ENCODE assay signal across 23 mouse cellular contexts in the genomic region with DNA sequence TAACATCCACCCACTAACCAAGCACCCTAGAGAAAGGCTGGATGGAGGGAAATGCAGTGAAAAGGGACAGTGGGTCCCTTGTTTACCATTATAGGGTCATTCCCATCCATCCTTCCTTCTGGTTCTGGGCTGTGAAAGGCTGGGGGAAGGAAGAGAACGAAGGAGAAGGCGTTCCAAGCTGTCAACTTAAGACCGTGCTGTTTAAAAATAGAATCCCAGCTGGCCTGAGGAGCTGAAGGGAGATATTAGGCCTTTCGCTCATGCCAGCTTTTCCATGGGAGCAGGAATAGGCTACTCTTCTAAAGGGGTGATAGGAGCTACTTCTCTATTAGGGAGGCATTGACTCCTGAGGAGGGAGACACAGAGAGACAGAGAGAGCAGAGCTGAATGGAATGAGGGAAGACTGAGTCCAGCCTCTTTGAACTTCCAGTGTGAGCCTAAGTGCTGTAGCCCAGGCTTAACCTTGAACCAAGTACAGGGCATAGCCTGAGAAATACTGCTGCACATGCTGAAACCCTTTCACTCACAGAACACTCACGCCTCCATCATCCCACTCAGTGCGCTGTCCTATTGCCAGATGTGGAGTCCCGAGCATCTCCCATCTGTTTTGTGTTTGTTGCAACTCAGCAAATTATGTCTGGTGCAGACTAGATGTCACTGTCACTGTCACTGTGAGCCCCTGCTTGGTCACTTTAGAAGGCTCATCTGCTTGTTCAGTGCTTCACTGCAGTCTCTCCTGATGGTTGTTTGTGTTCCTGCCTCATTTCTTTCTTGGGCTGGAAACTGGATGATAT. TPM values are rescaled to one million over a fixed set of nuclear protein-coding genes. Genes with fewer than 3 reads are reported as not detected.
DNase-seq lines count a peak whose midpoint lies in the region; ATAC-seq and TF ChIP-seq lines count a peak whose summit lies in the region.
"Had no signal": no experiment of that assay in that cellular context is flagged by ENCODE, and none has a peak within 500 bp of the region (broad histone marks: within the 10 kb centered on the region; RNA-seq: fewer than 3 reads in every experiment).

No protein-coding gene starts in this region.

- 67% methylated on average over 7 of the region's 7 CpGs for WGBS in embryonic facial prominence, embryonic 14.5 days
- 70% methylated on average over 7 of the region's 7 CpGs for WGBS in embryonic facial prominence, embryonic 10.5 days
- 43% methylated on average over 7 of the region's 7 CpGs for WGBS in lung, embryonic 15.5 days

- no peaks in the 10 kb centered on the region for H3K4me1 ChIP-seq in embryonic facial prominence, embryonic 14.5 days (ENCODE audit: control insufficient read depth, insufficient read depth, low read length)
- H3K4me1 ChIP-seq in embryonic facial prominence, embryonic 10.5 days, result 0 out of 2 replicates have a peak, but pooled peaks cover 4% of the 10 kb centered on the region
- 0 out of 2 replicates have a peak, but pooled peaks cover 8% of the 10 kb centered on the region for H3K4me1 ChIP-seq in lung, embryonic 15.5 days
- H3K4me1 ChIP-seq: stomach, embryonic 15.5 days had no signal

- H3K9ac ChIP-seq in embryonic facial prominence, embryonic 14.5 days (ENCODE audit: low read depth, low read length), result no peak overlapping the region
- H3K9ac ChIP-seq in lung, embryonic 15.5 days, result no peak overlapping the region
- H3K9ac ChIP-seq: embryonic facial prominence, embryonic 15.5 days; heart, embryonic 15.5 days; stomach, embryonic 15.5 days had no signal

- H3K27me3 ChIP-seq in embryonic facial prominence, embryonic 14.5 days (replicated peaks; ENCODE audit: control insufficient read depth, insufficient read depth, low read length), result no peaks in the 10 kb centered on the region
- no peaks in the 10 kb centered on the region for H3K27me3 ChIP-seq in embryonic facial prominence, embryonic 10.5 days (replicated peaks; ENCODE audit: low read depth, poor library complexity, severe bottlenecking)
- no peaks in the 10 kb centered on the region for H3K27me3 ChIP-seq in lung, embryonic 15.5 days
- H3K27me3 ChIP-seq: embryonic facial prominence, embryonic 15.5 days; heart, embryonic 15.5 days; Patski; stomach, embryonic 15.5 days had no signal

- H3K27ac ChIP-seq in embryonic facial prominence, embryonic 14.5 days (replicated peaks; ENCODE audit: low read depth, low read length), result no peak overlapping the region
- no peak overlapping the region for H3K27ac ChIP-seq in embryonic facial prominence, embryonic 10.5 days (replicated peaks)
- H3K27ac ChIP-seq in layer of hippocampus, adult 2 months, result peak overlapping the region; percentile 75
- H3K27ac ChIP-seq in lung, embryonic 15.5 days, result 0 out of 2 replicates have a peak overlapping the region, but pooled peaks have one; percentile 12
- H3K27ac ChIP-seq: embryonic facial prominence, embryonic 15.5 days; heart, adult 2 months; heart, embryonic 15.5 days; stomach, embryonic 15.5 days had no signal

- no peak for ATAC-seq in embryonic facial prominence, embryonic 14.5 days (ENCODE audit: low read depth)
- peak; percentile 60; the same call in 1 of the 2 replicates for ATAC-seq in lung, embryonic 15.5 days (ENCODE audit: borderline replicate concordance, extremely low read depth, low FRiP score, low TSS enrichment)
- ATAC-seq: Patski had no signal

- peak; percentile 23 for DNase-seq in embryonic facial prominence, embryonic 14.5 days (ENCODE audit: low spot score)
- no peak for DNase-seq in embryonic facial prominence, embryonic 10.5 days (ENCODE audit: low spot score)
- peak; percentile 37 to 38 for DNase-seq in layer of hippocampus, adult 2 months (ENCODE audit: low spot score in 2 of 2)
- no peak for DNase-seq in layer of hippocampus, adult 9-10 months (ENCODE audit: low spot score)
- DNase-seq in lung, postnatal 25 days (ENCODE audit: low spot score), result no peak
- DNase-seq in right cerebral cortex, postnatal 36 days (ENCODE audit: low spot score in 2 of 2), result peak; percentile 40 to 61
- DNase-seq in right cerebral cortex, postnatal 25 days, result no peak
- DNase-seq: adrenal gland, postnatal 14 days; cerebellum, adult 11 months; cerebellum, postnatal 10 days; gastrocnemius, postnatal 10 days; heart, adult 2 months; kidney, adult 11 months; thymus, adult 2 months had no signal

- no peaks in the 10 kb centered on the region for H3K36me3 ChIP-seq in embryonic facial prominence, embryonic 14.5 days (ENCODE audit: control insufficient read depth, insufficient read depth, low read length)
- no peaks in the 10 kb centered on the region for H3K36me3 ChIP-seq in embryonic facial prominence, embryonic 10.5 days (replicated peaks)
- H3K36me3 ChIP-seq in lung, embryonic 15.5 days, result no peaks in the 10 kb centered on the region
- H3K36me3 ChIP-seq: embryonic facial prominence, embryonic 15.5 days; heart, embryonic 15.5 days; stomach, embryonic 15.5 days had no signal

- TF ChIP-seq CTCF in layer of hippocampus, adult 2 months (conservative IDR thresholded peaks at IDR 0.05), result no peak

- no peaks in the 10 kb centered on the region for H3K9me3 ChIP-seq in embryonic facial prominence, embryonic 14.5 days (ENCODE audit: control insufficient read depth, low read length)
- no peaks in the 10 kb centered on the region for H3K9me3 ChIP-seq in embryonic facial prominence, embryonic 10.5 days
- H3K9me3 ChIP-seq in lung, embryonic 15.5 days, result no peaks in the 10 kb centered on the region
- H3K9me3 ChIP-seq: embryonic facial prominence, embryonic 15.5 days; heart, embryonic 15.5 days; stomach, embryonic 15.5 days had no signal

- H3K4me3 ChIP-seq in embryonic facial prominence, embryonic 14.5 days (ENCODE audit: low read depth, low read length), result no peak overlapping the region
- H3K4me3 ChIP-seq in embryonic facial prominence, embryonic 10.5 days, result no peak overlapping the region
- H3K4me3 ChIP-seq in layer of hippocampus, adult 2 months, result no peak overlapping the region
- no peak overlapping the region for H3K4me3 ChIP-seq in lung, embryonic 15.5 days
- H3K4me3 ChIP-seq: embryonic facial prominence, embryonic 15.5 days; heart, adult 2 months; heart, embryonic 15.5 days; stomach, embryonic 15.5 days had no signal

- no peak overlapping the region for H3K4me2 ChIP-seq in embryonic facial prominence, embryonic 14.5 days (ENCODE audit: low read depth, low read length)
- H3K4me2 ChIP-seq in lung, embryonic 15.5 days, result no peak overlapping the region
- H3K4me2 ChIP-seq: embryonic facial prominence, embryonic 15.5 days; heart, embryonic 15.5 days; liver, embryonic 11.5 days; stomach, embryonic 15.5 days had no signal

RNA-seq across cellular contexts. Expression of a gene that starts 12.6 kb away (rescaled TPM):
- polyA plus RNA-seq in embryonic facial prominence, embryonic 14.5 days (2014; fragmentation: Nextera tagmentation; extraction: Ambion mirVana), result 0.10 and 0.22 TPM in 2 replicates
- 0.47 and 0.87 TPM in 2 replicates for polyA plus RNA-seq in embryonic facial prominence, embryonic 10.5 days (2016; fragmentation: Nextera tagmentation; extraction: Ambion mirVana)
- total RNA-seq in layer of hippocampus, adult 2 months (2021), result 1 to 10 TPM; 6.2 to 6.5 TPM
- polyA plus RNA-seq in lung, embryonic 15.5 days (2015; fragmentation: Nextera tagmentation; extraction: Ambion mirVana), result 0.21 and 0.29 TPM in 2 replicates
- total RNA-seq: adrenal gland, postnatal 14 days; gastrocnemius, postnatal 10 days; heart, adult 2 months had no signal
- polyA plus RNA-seq: heart, adult 2 months; heart, embryonic 15.5 days; large intestine, adult 2 months; limb, embryonic 11.5 days; Patski had no signal

RNA-seq across cellular contexts. Expression of a gene that starts 33.8 kb away (rescaled TPM):
- polyA plus RNA-seq in embryonic facial prominence, embryonic 14.5 days (2014; fragmentation: Nextera tagmentation; extraction: Ambion mirVana), result 0.10 and 0.36 TPM in 2 replicates
- 0.12 TPM in 1 of 2 replicates, not detected in the other for polyA plus RNA-seq in embryonic facial prominence, embryonic 10.5 days (2016; fragmentation: Nextera tagmentation; extraction: Ambion mirVana)
- total RNA-seq in layer of hippocampus, adult 2 months (2021), result under 1 TPM; 0.69 to 0.90 TPM
- polyA plus RNA-seq in lung, embryonic 15.5 days (2015; fragmentation: Nextera tagmentation; extraction: Ambion mirVana), result not detected in 2 replicates
- total RNA-seq: adrenal gland, postnatal 14 days; gastrocnemius, postnatal 10 days; heart, adult 2 months had no signal
- polyA plus RNA-seq: heart, embryonic 15.5 days; kidney, embryonic 16.5 days; limb, embryonic 11.5 days; liver, embryonic 11.5 days; Patski; stomach, embryonic 15.5 days had no signal

RNA-seq across cellular contexts. Expression of a gene that starts 38.3 kb away (rescaled TPM):
- polyA plus RNA-seq in embryonic facial prominence, embryonic 14.5 days (2014; fragmentation: Nextera tagmentation; extraction: Ambion mirVana), result 37.6 and 39.0 TPM in 2 replicates
- 44.0 and 44.8 TPM in 2 replicates for polyA plus RNA-seq in embryonic facial prominence, embryonic 10.5 days (2016; fragmentation: Nextera tagmentation; extraction: Ambion mirVana)
- 10 to 100 TPM; 59.7 to 66.1 TPM for total RNA-seq in layer of hippocampus, adult 2 months (2021)
- 40.3 and 41.0 TPM in 2 replicates for polyA plus RNA-seq in lung, embryonic 15.5 days (2015; fragmentation: Nextera tagmentation; extraction: Ambion mirVana)

RNA-seq across cellular contexts. Expression of a gene that starts 43.9 kb away (rescaled TPM):
- polyA plus RNA-seq in embryonic facial prominence, embryonic 14.5 days (2014; fragmentation: Nextera tagmentation; extraction: Ambion mirVana), result 120 and 137 TPM in 2 replicates
- polyA plus RNA-seq in embryonic facial prominence, embryonic 10.5 days (2016; fragmentation: Nextera tagmentation; extraction: Ambion mirVana), result 17.3 and 17.7 TPM in 2 replicates
- 10 to 100 TPM; 13.9 to 14.2 TPM for total RNA-seq in layer of hippocampus, adult 2 months (2021)
- polyA plus RNA-seq in lung, embryonic 15.5 days (2015; fragmentation: Nextera tagmentation; extraction: Ambion mirVana), result 106 and 110 TPM in 2 replicates

Comparison
In these comparisons a context has a peak if more than half of its experiments do, and no peak if none do; other contexts are left out.
1. DNase-seq: peak in embryonic facial prominence, embryonic 14.5 days (single experiment), layer of hippocampus, adult 2 months (2 of 2) and right cerebral cortex, postnatal 36 days (2 of 2); none in embryonic facial prominence, embryonic 10.5 days (single experiment), layer of hippocampus, adult 9-10 months (single experiment), lung, postnatal 25 days (single experiment) and right cerebral cortex, postnatal 25 days (single experiment).
2. H3K27ac ChIP-seq: peak in layer of hippocampus, adult 2 months (single experiment) and lung, embryonic 15.5 days (single experiment); none in embryonic facial prominence, embryonic 14.5 days (single experiment) and embryonic facial prominence, embryonic 10.5 days (single experiment).